Mouse (Mus musculus): ENCODE data around the gene Trp53rka. TPM values are rescaled to one million over a fixed set of nuclear protein-coding genes. Genes with fewer than 3 reads are reported as not detected.

Trp53rka gene
- polyA plus RNA-seq, 1 experiment from 2014 or later = 52.3 TPM

DNA sequence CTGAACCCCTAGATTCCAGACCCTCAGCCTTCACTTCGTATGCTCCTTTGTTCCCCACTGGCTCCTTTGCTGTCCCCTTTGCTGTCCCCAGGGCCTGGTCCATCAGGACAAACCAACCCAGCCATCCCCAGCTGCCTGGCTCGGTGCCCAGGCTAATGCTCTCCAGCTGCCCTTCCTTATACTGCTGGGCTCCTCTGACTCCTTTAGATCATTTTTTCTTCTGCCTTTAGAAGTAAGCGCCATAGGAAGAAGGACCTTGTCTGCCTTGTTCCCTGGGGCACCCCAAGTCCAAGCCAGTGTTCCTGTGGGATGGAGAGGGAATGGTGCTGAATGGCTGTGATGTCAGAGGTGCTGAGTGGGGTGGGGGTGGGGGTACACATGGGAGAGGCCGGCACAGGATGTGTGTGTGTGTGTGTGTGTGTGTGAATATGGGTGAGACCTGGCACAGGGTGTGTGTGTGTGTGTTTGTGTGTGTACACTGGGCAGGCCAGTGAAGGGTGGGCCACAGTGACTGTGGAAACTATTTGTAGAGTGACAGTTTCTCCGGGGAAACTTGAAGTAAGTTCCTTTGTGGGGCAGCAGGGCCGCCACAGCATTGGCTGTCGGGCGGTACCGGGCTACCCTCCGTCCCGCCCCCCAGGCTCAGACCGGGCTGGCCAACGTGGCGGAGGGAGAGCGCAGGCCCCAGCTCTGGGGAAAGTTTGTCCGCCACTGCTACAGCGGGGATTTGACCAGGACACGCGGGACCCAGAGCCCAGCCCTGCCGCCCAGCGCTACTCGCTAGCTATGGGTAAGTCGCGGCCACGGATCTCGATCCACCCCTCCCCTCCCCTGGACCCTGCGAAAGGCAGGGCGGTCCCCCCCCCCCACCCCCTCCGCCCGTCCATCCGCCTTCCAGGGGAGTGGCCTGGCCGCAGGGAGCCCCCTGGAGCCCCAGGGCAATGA is 10.4 kb upstream of the Trp53rka start, which contains the start of gene Slc2a10:
TSS of gene Slc2a10 (plus strand) at position 529 of the 945 bp plus-strand sequence.
- peak within 1 kb of the TSS; percentile 61 for H3K4me2 ChIP-seq (replicated peaks)
- peak within 1 kb of the TSS; percentile 40 for H3K4me3 ChIP-seq
- peaks cover 11% of the 10 kb centered on the region; the same call in 1 of the 2 replicates for H3K27me3 ChIP-seq
- peak within 1 kb of the TSS; percentile 36 for H3K27ac ChIP-seq
- no peaks in the 10 kb centered on the region for H3K36me3 ChIP-seq
- peak; percentile 81 for ATAC-seq (ENCODE audit: low FRiP score)
- no peaks in the 10 kb centered on the region for H3K9me3 ChIP-seq (replicated peaks)
- H3K9ac ChIP-seq = peak within 1 kb of the TSS; percentile 67
- peaks cover 20% of the 10 kb centered on the region for H3K4me1 ChIP-seq
- 4% methylated on average over 28 of the region's 32 CpGs for WGBS

DNA sequence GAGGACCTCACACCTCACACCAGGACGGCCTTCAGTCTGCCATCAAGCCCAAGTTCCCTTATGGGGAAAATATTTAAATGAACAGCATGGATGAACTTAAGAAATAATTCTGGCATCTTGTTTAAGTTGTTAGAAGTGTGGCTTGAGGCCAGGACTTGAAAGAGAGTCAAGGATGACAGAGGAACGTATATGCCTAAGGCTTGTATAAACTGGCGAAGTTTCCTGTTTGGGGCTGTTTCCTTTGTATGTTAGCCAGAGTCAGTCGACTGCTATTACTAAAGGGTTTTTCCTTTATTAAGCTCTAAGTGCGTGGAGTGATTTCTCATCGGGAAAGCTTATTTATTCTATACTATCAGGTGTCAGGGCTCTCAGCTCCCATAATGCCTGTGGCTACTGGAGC is 5.7 kb upstream of the Trp53rka start:
- no peak for ATAC-seq (ENCODE audit: low FRiP score)
- Histone ChIP-seq H3K36me3 (no peaks in the 10 kb centered on the region), H3K4me3 (no peak overlapping the region), H3K27me3 (no peaks in the 10 kb centered on the region), H3K4me1 (peaks cover 18% of the 10 kb centered on the region), H3K4me2 (replicated peaks) (no peak overlapping the region), H3K27ac (no peak overlapping the region), H3K9ac (no peak overlapping the region), H3K9me3 (replicated peaks) (no peaks in the 10 kb centered on the region)
- WGBS = 86% methylated on average over 6 of the region's 6 CpGs

DNA sequence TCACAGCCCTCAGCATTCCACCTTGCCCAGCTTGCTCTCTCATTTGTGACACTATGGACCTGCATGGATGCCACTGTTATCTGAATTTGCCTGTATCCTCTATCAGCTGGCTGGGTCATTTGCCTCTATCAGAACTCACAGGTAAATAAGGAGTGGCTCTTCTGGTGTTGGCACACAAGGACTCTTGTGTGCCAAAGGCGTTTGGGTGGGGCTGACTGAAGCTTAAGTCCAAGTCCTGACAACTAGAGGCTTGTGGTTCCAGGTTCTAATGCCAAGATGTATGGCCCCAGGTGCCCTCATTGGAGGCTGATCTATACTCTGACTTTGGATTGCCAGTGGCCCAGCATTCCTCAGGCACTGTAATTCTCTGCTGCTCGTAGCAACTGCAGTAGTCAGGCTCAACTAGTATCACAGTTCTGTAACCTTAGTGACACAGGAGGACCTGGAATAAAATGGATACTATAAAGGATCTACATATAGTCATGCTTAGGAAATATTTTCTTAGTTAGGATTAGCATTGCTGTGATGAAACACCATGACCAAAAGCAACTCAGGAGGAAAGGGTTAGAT is 4.7 kb upstream of the Trp53rka start:
- Histone ChIP-seq H3K9ac (no peak overlapping the region), H3K27me3 (no peaks in the 10 kb centered on the region), H3K9me3 (replicated peaks) (no peaks in the 10 kb centered on the region), H3K4me1 (peaks cover 12% of the 10 kb centered on the region), H3K27ac (no peak overlapping the region), H3K4me3 (no peak overlapping the region), H3K4me2 (replicated peaks) (no peak overlapping the region), H3K36me3 (no peaks in the 10 kb centered on the region)
- WGBS = 78% methylated on average over 2 of the region's 2 CpGs
- no peak for ATAC-seq (ENCODE audit: low FRiP score)

DNA sequence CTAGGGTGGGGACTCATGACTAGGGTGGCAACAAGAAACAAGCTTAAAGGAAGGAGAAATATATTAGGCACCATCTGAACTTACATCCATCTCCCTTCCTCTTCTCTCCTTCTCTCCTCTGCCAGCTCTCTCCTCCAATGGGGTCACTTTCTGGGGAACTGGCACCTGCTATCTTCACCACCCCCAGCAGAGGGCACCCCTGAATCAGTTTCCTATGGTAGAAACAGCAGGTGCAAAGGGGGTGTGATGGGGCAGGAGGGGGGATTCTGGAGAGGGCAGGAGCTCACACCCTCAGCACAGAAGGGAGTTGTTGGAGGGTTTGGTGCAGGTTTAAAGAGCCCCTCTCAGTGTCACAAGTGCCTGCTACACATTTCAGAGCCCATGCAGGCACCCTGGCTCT is 3.1 kb upstream of the Trp53rka start:
- no peaks in the 10 kb centered on the region for H3K27me3 ChIP-seq
- no peak overlapping the region for H3K4me2 ChIP-seq (replicated peaks)
- ATAC-seq (ENCODE audit: low FRiP score) = no peak
- no peaks in the 10 kb centered on the region for H3K36me3 ChIP-seq
- peaks cover 20% of the 10 kb centered on the region for H3K4me1 ChIP-seq
- no peak overlapping the region for H3K27ac ChIP-seq
- no peak overlapping the region for H3K9ac ChIP-seq
- H3K4me3 ChIP-seq = no peak overlapping the region
- H3K9me3 ChIP-seq (replicated peaks) = no peaks in the 10 kb centered on the region

DNA sequence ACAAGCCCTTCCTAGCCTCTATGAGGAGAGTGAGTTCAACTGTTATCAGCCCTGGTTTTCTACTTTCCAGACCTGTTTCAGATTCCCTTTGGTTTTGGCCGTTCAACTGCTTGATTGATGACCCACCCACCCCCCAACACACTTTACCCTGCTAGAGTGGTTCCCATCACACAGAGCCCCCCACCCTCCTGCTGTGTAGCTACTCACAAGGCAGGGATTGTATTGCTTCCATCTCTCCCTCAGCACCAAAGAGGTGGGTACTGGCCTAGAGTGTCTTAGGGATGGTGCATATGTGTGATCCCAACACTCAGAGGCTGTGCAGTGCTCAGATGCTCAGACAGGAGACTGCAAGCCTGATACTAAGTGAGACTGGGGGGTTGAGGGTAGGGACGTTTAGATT is 1.4 kb upstream of the Trp53rka start:
- Histone ChIP-seq H3K36me3 (peaks cover 14% of the 10 kb centered on the region), H3K4me1 (peaks cover 20% of the 10 kb centered on the region), H3K27ac (peak overlapping the region; percentile 90), H3K4me2 (replicated peaks) (peak overlapping the region; percentile 82; the same call in 1 of the 2 replicates), H3K27me3 (no peaks in the 10 kb centered on the region), H3K9me3 (replicated peaks) (no peaks in the 10 kb centered on the region), H3K9ac (peak overlapping the region; percentile 38), H3K4me3 (no peak overlapping the region)
- ATAC-seq (ENCODE audit: low FRiP score) = peak; percentile 18; the same call in 1 of the 2 replicates
- 35% methylated on average over 2 of the region's 2 CpGs for WGBS

DNA sequence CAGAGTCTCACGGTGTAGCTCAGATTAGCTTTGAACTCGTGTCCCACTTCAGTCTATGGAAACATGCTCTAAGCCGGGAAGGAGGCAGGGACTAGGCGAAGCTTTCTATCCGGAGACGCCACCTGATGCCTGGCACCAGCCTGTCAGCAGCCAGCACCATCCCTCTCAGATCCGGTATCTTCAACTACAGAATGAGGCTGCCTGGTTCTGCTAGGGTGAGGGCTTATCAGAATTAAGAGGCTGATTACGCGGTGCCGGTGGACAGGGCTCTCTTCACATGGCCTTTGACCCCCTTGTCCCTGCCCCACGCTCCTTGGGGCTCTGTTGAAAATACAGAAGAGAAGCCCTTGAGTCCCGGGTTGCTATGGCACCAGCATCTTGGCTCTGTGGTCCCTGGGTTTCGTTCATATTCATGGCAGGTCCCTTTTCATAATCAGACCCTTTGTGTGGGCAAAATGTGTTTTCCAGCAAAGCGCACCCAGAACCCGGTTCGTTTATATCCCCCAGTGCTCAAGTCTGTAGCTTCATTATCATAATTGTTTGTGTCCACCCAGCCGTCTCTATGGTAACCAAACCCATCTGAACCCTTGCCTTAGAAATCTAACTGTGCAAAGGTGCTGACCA is 575 bp upstream of the Trp53rka start:
- 13% methylated on average over 17 of the region's 17 CpGs for WGBS
- peaks cover 20% of the 10 kb centered on the region for H3K4me1 ChIP-seq
- peak overlapping the region; percentile 82 for H3K4me2 ChIP-seq (replicated peaks)
- no peaks in the 10 kb centered on the region for H3K27me3 ChIP-seq
- peak; percentile 68 for ATAC-seq (ENCODE audit: low FRiP score)
- H3K27ac ChIP-seq = peak overlapping the region; percentile 90
- peak overlapping the region; percentile 79 for H3K4me3 ChIP-seq
- no peaks in the 10 kb centered on the region for H3K9me3 ChIP-seq (replicated peaks)
- peak overlapping the region; percentile 78 for H3K9ac ChIP-seq
- H3K36me3 ChIP-seq = peaks cover 22% of the 10 kb centered on the region

DNA sequence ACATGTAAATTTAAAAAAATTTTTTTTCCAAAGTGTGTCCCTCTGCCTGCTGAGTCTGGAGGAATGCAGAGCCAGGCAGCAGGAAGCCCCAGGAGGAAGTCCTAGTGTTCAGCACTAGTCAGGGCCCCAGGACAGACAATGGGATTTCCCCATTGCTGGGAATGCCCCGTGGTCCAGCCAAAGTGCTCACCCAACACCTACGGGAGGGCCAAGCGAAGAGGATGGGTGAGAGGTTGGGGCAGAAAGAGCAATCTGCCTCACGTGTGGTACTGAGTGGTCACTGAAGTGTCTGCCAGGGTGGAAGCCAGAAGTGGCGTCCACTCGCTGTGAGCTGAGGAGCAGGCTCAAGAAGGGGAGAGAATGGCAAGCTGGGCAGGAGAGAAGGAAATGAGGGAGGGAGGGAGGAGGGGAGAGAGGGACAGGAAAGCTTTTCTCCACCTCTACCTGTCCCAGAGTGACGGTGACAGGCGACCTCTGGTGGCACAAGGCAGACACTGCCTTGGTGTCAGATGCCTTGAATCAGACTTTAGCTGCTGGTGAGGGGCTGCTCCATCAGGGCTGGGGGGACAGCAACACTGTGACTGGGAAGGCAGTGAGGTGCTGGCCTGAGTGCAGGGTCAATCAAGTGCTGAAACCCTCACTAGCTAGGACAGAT is 6.1 kb downstream of the Trp53rka start:
- Histone ChIP-seq H3K4me2 (replicated peaks) (no peak overlapping the region), H3K27me3 (no peaks in the 10 kb centered on the region; the same call in 1 of the 2 replicates), H3K36me3 (peaks cover 28% of the 10 kb centered on the region), H3K4me1 (peaks cover 15% of the 10 kb centered on the region), H3K9ac (no peak overlapping the region), H3K9me3 (replicated peaks) (no peaks in the 10 kb centered on the region), H3K27ac (no peak overlapping the region), H3K4me3 (no peak overlapping the region)
- ATAC-seq (ENCODE audit: low FRiP score) = peak; percentile 73
- 29% methylated on average over 8 of the region's 8 CpGs for WGBS

DNA sequence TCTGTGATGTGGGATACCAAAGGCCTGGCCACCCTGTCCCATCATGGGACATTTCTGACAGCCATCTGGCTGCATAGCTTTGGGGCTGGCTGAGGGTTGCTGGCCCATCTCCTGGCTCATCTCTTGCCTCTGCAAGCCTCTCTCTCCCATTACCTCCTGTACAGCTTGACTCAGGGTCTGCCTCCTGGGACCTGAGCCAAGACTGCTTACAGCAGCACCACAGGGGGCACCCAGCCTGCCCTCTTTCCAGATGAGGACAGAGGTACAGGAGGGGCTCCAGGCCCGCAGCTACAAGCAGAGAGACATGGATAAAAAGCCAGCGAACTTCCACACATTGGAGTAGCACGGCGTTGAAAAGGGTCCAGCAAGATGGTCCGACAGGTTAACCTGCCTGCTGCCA is 6.7 kb downstream of the Trp53rka start:
- H3K9ac ChIP-seq = no peak overlapping the region
- H3K27me3 ChIP-seq = no peaks in the 10 kb centered on the region; the same call in 1 of the 2 replicates
- H3K9me3 ChIP-seq (replicated peaks) = no peaks in the 10 kb centered on the region
- peaks cover 28% of the 10 kb centered on the region for H3K36me3 ChIP-seq
- no peak for ATAC-seq (ENCODE audit: low FRiP score)
- WGBS = 67% methylated on average over 5 of the region's 5 CpGs
- no peak overlapping the region for H3K4me3 ChIP-seq
- H3K4me1 ChIP-seq = peaks cover 13% of the 10 kb centered on the region
- no peak overlapping the region for H3K4me2 ChIP-seq (replicated peaks)
- no peak overlapping the region for H3K27ac ChIP-seq

DNA sequence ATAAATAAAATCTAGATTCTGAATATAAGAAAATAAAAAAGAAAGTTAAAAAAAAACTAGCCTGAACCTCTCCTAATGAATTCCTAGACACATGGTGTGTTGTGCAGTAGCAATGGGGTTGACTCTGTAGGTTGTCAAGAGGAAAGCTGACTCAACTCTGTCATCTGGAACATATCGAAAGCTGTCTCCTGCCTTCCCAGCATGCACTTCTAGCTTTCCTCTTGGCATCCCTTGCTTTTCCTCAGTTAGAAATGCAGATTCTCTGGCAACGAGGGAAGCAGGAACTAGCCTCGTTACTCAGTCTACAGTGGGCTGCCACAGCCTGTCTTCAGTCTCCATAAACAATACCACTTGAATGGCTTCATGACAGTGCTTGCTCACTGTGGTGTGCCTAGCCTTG is 7.3 kb downstream of the Trp53rka start:
- Histone ChIP-seq H3K36me3 (peaks cover 27% of the 10 kb centered on the region), H3K4me2 (replicated peaks) (no peak overlapping the region), H3K4me3 (no peak overlapping the region), H3K27me3 (no peaks in the 10 kb centered on the region; the same call in 1 of the 2 replicates), H3K9me3 (replicated peaks) (no peaks in the 10 kb centered on the region), H3K9ac (no peak overlapping the region), H3K4me1 (peaks cover 13% of the 10 kb centered on the region), H3K27ac (no peak overlapping the region)
- no peak for ATAC-seq (ENCODE audit: low FRiP score)
- 81% methylated on average over 3 of the region's 3 CpGs for WGBS

DNA sequence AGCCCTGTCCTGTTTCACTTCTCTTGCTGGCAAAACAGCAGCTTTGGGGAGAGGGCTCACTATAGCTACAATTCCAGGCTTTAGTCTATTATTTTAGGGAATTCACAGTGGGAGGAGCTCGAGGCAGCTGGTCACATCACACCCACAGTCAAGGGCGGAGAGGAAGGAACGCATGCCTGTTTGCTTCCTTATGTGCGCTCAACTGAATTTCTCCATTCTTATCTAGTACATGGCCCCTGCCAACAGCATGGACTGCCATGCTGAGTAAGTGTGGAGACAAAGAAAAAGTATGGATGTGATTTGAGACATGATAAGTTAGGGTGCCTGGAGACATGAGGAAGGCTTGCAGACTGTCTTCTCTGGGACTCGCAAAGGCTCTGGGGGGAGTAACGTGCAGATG is 9.0 kb downstream of the Trp53rka start:
- H3K9ac ChIP-seq = no peak overlapping the region
- H3K27me3 ChIP-seq = no peaks in the 10 kb centered on the region; the same call in 1 of the 2 replicates
- no peak overlapping the region for H3K4me2 ChIP-seq (replicated peaks)
- no peak for ATAC-seq (ENCODE audit: low FRiP score)
- no peak overlapping the region for H3K4me3 ChIP-seq
- H3K4me1 ChIP-seq = peaks cover 13% of the 10 kb centered on the region
- no peaks in the 10 kb centered on the region for H3K9me3 ChIP-seq (replicated peaks)
- no peak overlapping the region for H3K27ac ChIP-seq
- peaks cover 10% of the 10 kb centered on the region for H3K36me3 ChIP-seq
- WGBS = 59% methylated on average over 6 of the region's 6 CpGs

DNA sequence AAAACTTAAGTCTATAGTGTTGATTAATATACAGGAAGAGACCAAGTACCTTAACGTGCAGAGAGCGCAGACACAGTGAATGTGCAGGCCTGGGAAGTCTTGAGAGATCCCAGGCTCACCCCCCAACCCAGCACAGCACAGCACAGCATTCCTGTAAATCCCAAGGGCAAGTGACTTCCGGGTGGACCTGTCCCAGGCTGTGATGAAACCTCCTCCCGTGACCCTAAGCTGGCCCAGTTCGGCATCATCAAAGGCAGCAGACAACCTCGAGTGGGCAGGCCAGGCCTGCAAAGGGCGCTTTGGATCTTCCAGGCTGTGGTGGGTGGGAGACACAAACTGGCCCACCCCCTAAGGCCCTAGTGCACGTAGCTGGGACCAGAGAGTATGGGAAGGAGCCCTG is 11.1 kb downstream of the Trp53rka start:
- no peak overlapping the region for H3K27ac ChIP-seq
- no peak overlapping the region for H3K9ac ChIP-seq
- 61% methylated on average over 8 of the region's 8 CpGs for WGBS
- peaks cover 10% of the 10 kb centered on the region for H3K4me1 ChIP-seq
- H3K27me3 ChIP-seq = no peaks in the 10 kb centered on the region; the same call in 1 of the 2 replicates
- H3K4me3 ChIP-seq = no peak overlapping the region
- no peak for ATAC-seq (ENCODE audit: low FRiP score)
- H3K36me3 ChIP-seq = no peaks in the 10 kb centered on the region
- no peak overlapping the region for H3K4me2 ChIP-seq (replicated peaks)
- no peaks in the 10 kb centered on the region for H3K9me3 ChIP-seq (replicated peaks)

DNA sequence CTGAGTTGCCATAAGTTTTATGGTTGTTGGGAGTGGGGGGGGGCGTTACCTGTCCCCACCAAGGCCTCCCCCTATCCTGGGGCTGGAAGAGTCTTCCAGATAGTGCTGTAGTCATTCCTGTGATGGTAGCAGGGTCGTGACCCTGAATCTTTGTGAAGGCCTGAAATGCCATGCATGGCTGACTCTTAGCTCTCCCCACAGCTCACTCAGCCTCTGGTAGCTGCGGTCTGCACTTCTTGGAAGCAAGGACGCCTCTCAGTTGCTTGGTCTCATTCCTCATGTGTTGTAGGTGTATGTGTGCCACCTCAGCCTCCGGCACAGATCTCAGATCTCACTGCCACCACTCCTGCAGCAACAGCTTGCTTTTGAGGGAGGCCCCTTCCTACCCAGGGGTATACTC is 17.3 kb downstream of the Trp53rka start:
- Histone ChIP-seq H3K27me3 (peaks cover 32% of the 10 kb centered on the region), H3K9me3 (replicated peaks) (no peaks in the 10 kb centered on the region), H3K4me1 (peaks cover 5% of the 10 kb centered on the region), H3K36me3 (no peaks in the 10 kb centered on the region), H3K4me2 (replicated peaks) (no peak overlapping the region), H3K27ac (no peak overlapping the region), H3K9ac (no peak overlapping the region), H3K4me3 (no peak overlapping the region)
- WGBS = 40% methylated on average over 5 of the region's 5 CpGs
- ATAC-seq (ENCODE audit: low FRiP score) = no peak

Data from hindbrain, embryonic 12.5 days (tissue).